10 mouse cellular contexts compared by ENCODE assay signal in genomic region chr3:95938835-95939234, GRCm38 (mm10). TPM values are rescaled to one million over a fixed set of nuclear protein-coding genes. Genes with fewer than 3 reads are reported as not detected.
DNase-seq lines count a peak whose midpoint lies in the region; ATAC-seq and TF ChIP-seq lines count a peak whose summit lies in the region.
"Had no signal": no experiment of that assay in that cellular context is flagged by ENCODE, and none has a peak within 500 bp of the region (broad histone marks: within the 10 kb centered on the region; RNA-seq: fewer than 3 reads in every experiment).

No protein-coding gene starts in this region.

- H3K27ac ChIP-seq in kidney, adult 2 months (ENCODE audit: insufficient read depth, low read depth, low read length), result no peak overlapping the region
- H3K27ac ChIP-seq in kidney, embryonic 15.5 days, result no peak overlapping the region
- no peak overlapping the region for H3K27ac ChIP-seq in forebrain, embryonic 13.5 days
- H3K27ac ChIP-seq: neural tube, embryonic 12.5 days had no signal

- H3K27me3 ChIP-seq in kidney, adult 2 months (replicated peaks; ENCODE audit: control insufficient read depth, insufficient read depth, low read length), result no peaks in the 10 kb centered on the region
- H3K27me3 ChIP-seq in kidney, embryonic 15.5 days, result no peaks in the 10 kb centered on the region
- H3K27me3 ChIP-seq in C2C12 (ENCODE audit: control insufficient read depth, insufficient read depth, insufficient read length), result no peaks in the 10 kb centered on the region
- H3K27me3 ChIP-seq in forebrain, embryonic 13.5 days, result no peaks in the 10 kb centered on the region
- H3K27me3 ChIP-seq: neural tube, embryonic 12.5 days had no signal

- DNase-seq in kidney, adult 2 months, result peak; percentile 24
- peak; percentile 29 for DNase-seq in T-cell, adult 2 months (ENCODE audit: low spot score)
- DNase-seq in lung, postnatal 14 days, result peak; percentile 26
- no peak for DNase-seq in ovary, adult 18-20 months (ENCODE audit: low spot score)
- DNase-seq in layer of hippocampus, adult 9-10 months (ENCODE audit: low spot score), result no peak
- DNase-seq: gastrocnemius, postnatal 14 days had no signal

- peaks cover 82% of the 10 kb centered on the region for H3K79me2 ChIP-seq in C2C12 (ENCODE audit: control insufficient read depth, insufficient read depth)

- TF ChIP-seq POLR2A in kidney, adult 2 months (IDR thresholded peaks at IDR 0.05; ENCODE audit: low read depth, low read length), result no peak

- no peaks in the 10 kb centered on the region for H3K9me3 ChIP-seq in kidney, embryonic 15.5 days (replicated peaks)
- no peaks in the 10 kb centered on the region for H3K9me3 ChIP-seq in forebrain, embryonic 13.5 days (replicated peaks)
- H3K9me3 ChIP-seq: neural tube, embryonic 12.5 days had no signal

- TF ChIP-seq CTCF in kidney, adult 2 months (conservative IDR thresholded peaks at IDR 0.05; ENCODE audit: insufficient read depth, insufficient read length, low read depth, low read length), result peak; percentile 54
- TF ChIP-seq CTCF in C2C12 (IDR thresholded peaks at IDR 0.05; ENCODE audit: control insufficient read depth, insufficient read depth, insufficient read length), result peak; percentile 37

- no peak overlapping the region for H3K4me3 ChIP-seq in kidney, adult 2 months (ENCODE audit: insufficient read depth, low read depth, low read length)
- H3K4me3 ChIP-seq in kidney, embryonic 15.5 days (replicated peaks), result no peak overlapping the region
- H3K4me3 ChIP-seq in C2C12 (ENCODE audit: insufficient read depth, poor library complexity, severe bottlenecking), result no peak overlapping the region
- no peak overlapping the region for H3K4me3 ChIP-seq in forebrain, embryonic 13.5 days
- H3K4me3 ChIP-seq: neural tube, embryonic 12.5 days had no signal

- H3K36me3 ChIP-seq in kidney, adult 2 months (ENCODE audit: control insufficient read depth, insufficient read depth, low read length), result peaks cover 5% of the 10 kb centered on the region; the same call in 1 of the 2 replicates
- H3K36me3 ChIP-seq in kidney, embryonic 15.5 days, result peaks cover 96% of the 10 kb centered on the region
- peaks cover 91% of the 10 kb centered on the region for H3K36me3 ChIP-seq in C2C12 (ENCODE audit: control insufficient read depth, insufficient read depth)
- H3K36me3 ChIP-seq in forebrain, embryonic 13.5 days (ENCODE audit: poor library complexity, severe bottlenecking), result peaks cover 90% of the 10 kb centered on the region

- H3ac ChIP-seq in C2C12 (ENCODE audit: control insufficient read depth, insufficient read length, low read depth), result no peak overlapping the region

- no peak overlapping the region for H3K9ac ChIP-seq in kidney, embryonic 15.5 days
- H3K9ac ChIP-seq in forebrain, embryonic 13.5 days, result no peak overlapping the region
- H3K9ac ChIP-seq: neural tube, embryonic 12.5 days had no signal

- ATAC-seq in kidney, embryonic 15.5 days (replicated peaks; ENCODE audit: low FRiP score), result no peak
- no peak for ATAC-seq in forebrain, embryonic 13.5 days

- peaks cover 31% of the 10 kb centered on the region for H3K79me3 ChIP-seq in C2C12 (ENCODE audit: low read depth)

- 94% methylated on average over 15 of the region's 15 CpGs for WGBS in kidney, adult 2 months
- 97% methylated on average over 15 of the region's 15 CpGs for WGBS in kidney, embryonic 15.5 days
- WGBS in forebrain, embryonic 13.5 days, result 92% methylated on average over 15 of the region's 15 CpGs

- H3K4me2 ChIP-seq in kidney, embryonic 15.5 days, result no peak overlapping the region
- no peak overlapping the region for H3K4me2 ChIP-seq in forebrain, embryonic 13.5 days
- H3K4me2 ChIP-seq: neural tube, embryonic 12.5 days had no signal

- H3K4me1 ChIP-seq in kidney, adult 2 months (ENCODE audit: control insufficient read depth, insufficient read depth, low read length), result peaks cover 4% of the 10 kb centered on the region
- peaks cover 11% of the 10 kb centered on the region for H3K4me1 ChIP-seq in kidney, embryonic 15.5 days
- H3K4me1 ChIP-seq in forebrain, embryonic 13.5 days, result no peaks in the 10 kb centered on the region
- H3K4me1 ChIP-seq: neural tube, embryonic 12.5 days had no signal

TF ChIP-seq in C2C12, 6 proteins besides CTCF, POLR2A, EP300 and RAD21:
- TF ChIP-seq MYOD1 (IDR thresholded peaks at IDR 0.05; ENCODE audit: control insufficient read depth, insufficient read length, low read depth), result no peak
- no peak for TF ChIP-seq USF1 (IDR thresholded peaks at IDR 0.05; ENCODE audit: low read depth)
- no peak for TF ChIP-seq FOSL1 (IDR thresholded peaks at IDR 0.05; ENCODE audit: insufficient read depth, low read length, poor library complexity, severe bottlenecking)
- TF ChIP-seq MAX (IDR thresholded peaks at IDR 0.05), result no peak
- no peak for TF ChIP-seq MYOG (IDR thresholded peaks at IDR 0.05; ENCODE audit: control insufficient read depth, extremely low read depth, insufficient read length)
- no peak for TF ChIP-seq CEBPB (IDR thresholded peaks at IDR 0.05; ENCODE audit: low read depth)

RNA-seq across cellular contexts. Expression of gene Anp32e, which starts 9.8 kb away (rescaled TPM):
- 13.0 and 18.5 TPM in 2 replicates for polyA plus RNA-seq in kidney, adult 2 months (2012; rRNA removed)
- 247 and 264 TPM in 2 replicates for polyA plus RNA-seq in kidney, embryonic 15.5 days (2015; fragmentation: Nextera tagmentation; extraction: Ambion mirVana)
- polyA plus RNA-seq in C2C12 (2012; fragmentation: generic; extraction: Trizol), result 66.3 TPM
- 322 and 341 TPM in 2 replicates for polyA plus RNA-seq in forebrain, embryonic 13.5 days (2015; fragmentation: Nextera tagmentation; extraction: Ambion mirVana)

RNA-seq across cellular contexts. Expression of gene Car14, which starts 34.3 kb away (rescaled TPM):
- 206 TPM in 2 replicates for polyA plus RNA-seq in kidney, adult 2 months (2012; rRNA removed)
- 17.3 and 22.5 TPM in 2 replicates for polyA plus RNA-seq in kidney, embryonic 15.5 days (2015; fragmentation: Nextera tagmentation; extraction: Ambion mirVana)
- polyA plus RNA-seq in C2C12 (2012; fragmentation: generic; extraction: Trizol), result not detected
- 23.1 and 27.4 TPM in 2 replicates for polyA plus RNA-seq in forebrain, embryonic 13.5 days (2015; fragmentation: Nextera tagmentation; extraction: Ambion mirVana)

RNA-seq across cellular contexts. Expression of gene Aph1a, which starts 45.1 kb away (rescaled TPM):
- 177 and 182 TPM in 2 replicates for polyA plus RNA-seq in kidney, adult 2 months (2012; rRNA removed)
- polyA plus RNA-seq in kidney, embryonic 15.5 days (2015; fragmentation: Nextera tagmentation; extraction: Ambion mirVana), result 37.4 and 40.8 TPM in 2 replicates
- 79.0 TPM for polyA plus RNA-seq in C2C12 (2012; fragmentation: generic; extraction: Trizol)
- 28.3 and 34.4 TPM in 2 replicates for polyA plus RNA-seq in forebrain, embryonic 13.5 days (2015; fragmentation: Nextera tagmentation; extraction: Ambion mirVana)

RNA-seq across cellular contexts. Expression of gene BC028528, which starts 47.0 kb away (rescaled TPM):
- polyA plus RNA-seq in kidney, adult 2 months (2012; rRNA removed), result 5.7 and 8.1 TPM in 2 replicates
- polyA plus RNA-seq in kidney, embryonic 15.5 days (2015; fragmentation: Nextera tagmentation; extraction: Ambion mirVana), result 38.0 and 42.3 TPM in 2 replicates
- 8.7 TPM for polyA plus RNA-seq in C2C12 (2012; fragmentation: generic; extraction: Trizol)
- 11.8 and 12.4 TPM in 2 replicates for polyA plus RNA-seq in forebrain, embryonic 13.5 days (2015; fragmentation: Nextera tagmentation; extraction: Ambion mirVana)

RNA-seq across cellular contexts. Expression of gene Ciart, which starts 56.8 kb away (rescaled TPM):
- 5.1 and 6.0 TPM in 2 replicates for polyA plus RNA-seq in kidney, adult 2 months (2012; rRNA removed)
- 5.9 and 6.6 TPM in 2 replicates for polyA plus RNA-seq in kidney, embryonic 15.5 days (2015; fragmentation: Nextera tagmentation; extraction: Ambion mirVana)
- polyA plus RNA-seq in C2C12 (2012; fragmentation: generic; extraction: Trizol), result 4.4 TPM
- polyA plus RNA-seq in forebrain, embryonic 13.5 days (2015; fragmentation: Nextera tagmentation; extraction: Ambion mirVana), result 5.2 and 5.4 TPM in 2 replicates

Comparison
In these comparisons a context has a peak if more than half of its experiments do, and no peak if none do; other contexts are left out.
1. DNase-seq: peak in kidney, adult 2 months (single experiment), T-cell, adult 2 months (single experiment) and lung, postnatal 14 days (single experiment); none in ovary, adult 18-20 months (single experiment) and layer of hippocampus, adult 9-10 months (single experiment).
2. RNA of gene Car14, which starts 34.3 kb away (polyA plus RNA-seq): 206 TPM in kidney, adult 2 months, 23.1 to 27.4 TPM in forebrain, embryonic 13.5 days and 17.3 to 22.5 TPM in kidney, embryonic 15.5 days; not detected in C2C12 (single experiment); every median in the first group is over 10 times any median in the second.